Mouse (Mus musculus): ENCODE measurements around the gene Rhbdf1.

DNA sequence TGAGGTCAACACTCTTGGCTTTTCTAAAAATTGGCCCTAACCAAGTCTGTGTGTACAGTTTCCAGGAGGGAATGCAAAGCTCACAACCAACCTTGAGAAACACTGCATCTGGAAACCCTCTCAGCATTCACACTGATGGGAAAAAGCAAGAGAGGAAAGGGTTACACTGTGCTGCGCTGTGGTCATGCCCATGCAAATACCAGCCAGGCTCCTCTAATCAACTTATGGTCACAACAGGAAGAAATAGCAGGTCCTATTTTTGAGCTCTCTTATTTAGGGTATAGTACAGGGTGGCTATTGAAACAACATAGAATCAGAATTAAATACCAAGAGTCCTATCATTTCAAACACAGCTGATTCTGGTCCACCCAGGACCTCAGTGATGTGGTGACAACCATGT is 22.5 kb upstream of the Rhbdf1 start:
- TF ChIP-seq POLR2A (IDR thresholded peaks at IDR 0.05; ENCODE audit: low read depth, low read length) (no peak), CTCF (IDR thresholded peaks at IDR 0.05; ENCODE audit: extremely low read depth, insufficient read length, insufficient replicate concordance, low read depth, low read length) (no peak)
